Mouse (Mus musculus) retina, adult 2 months (tissue): Measurements from ENCODE around the gene 1810010D01Rik.

Source experiments
- DNase-seq: peaks from one replicate; pipeline ENCODE4 v3.0.0-alpha.2; 2012; ENCODE audit warnings: low read depth, low spot score

The 1810010D01Rik gene

DNA sequence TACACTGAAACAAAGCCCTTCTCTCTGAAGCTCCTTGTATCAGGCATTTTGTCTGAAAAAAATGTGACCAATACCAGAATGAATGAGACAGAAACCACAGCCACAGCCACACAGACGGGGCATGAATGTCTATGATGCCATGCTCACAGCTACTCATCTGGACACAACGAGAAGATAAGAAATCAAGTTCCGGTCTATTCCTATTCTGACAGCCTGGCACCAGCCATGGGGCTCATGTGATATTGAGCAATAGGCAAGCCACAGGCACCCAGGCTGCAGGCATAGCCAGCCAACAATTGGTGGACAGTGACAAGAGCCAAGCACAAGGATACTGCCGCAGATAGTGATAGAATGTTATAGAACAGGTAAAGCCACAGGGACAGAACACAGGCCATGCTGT is 7.6 kb upstream of the 1810010D01Rik start:
- no peak for DNase-seq

DNA sequence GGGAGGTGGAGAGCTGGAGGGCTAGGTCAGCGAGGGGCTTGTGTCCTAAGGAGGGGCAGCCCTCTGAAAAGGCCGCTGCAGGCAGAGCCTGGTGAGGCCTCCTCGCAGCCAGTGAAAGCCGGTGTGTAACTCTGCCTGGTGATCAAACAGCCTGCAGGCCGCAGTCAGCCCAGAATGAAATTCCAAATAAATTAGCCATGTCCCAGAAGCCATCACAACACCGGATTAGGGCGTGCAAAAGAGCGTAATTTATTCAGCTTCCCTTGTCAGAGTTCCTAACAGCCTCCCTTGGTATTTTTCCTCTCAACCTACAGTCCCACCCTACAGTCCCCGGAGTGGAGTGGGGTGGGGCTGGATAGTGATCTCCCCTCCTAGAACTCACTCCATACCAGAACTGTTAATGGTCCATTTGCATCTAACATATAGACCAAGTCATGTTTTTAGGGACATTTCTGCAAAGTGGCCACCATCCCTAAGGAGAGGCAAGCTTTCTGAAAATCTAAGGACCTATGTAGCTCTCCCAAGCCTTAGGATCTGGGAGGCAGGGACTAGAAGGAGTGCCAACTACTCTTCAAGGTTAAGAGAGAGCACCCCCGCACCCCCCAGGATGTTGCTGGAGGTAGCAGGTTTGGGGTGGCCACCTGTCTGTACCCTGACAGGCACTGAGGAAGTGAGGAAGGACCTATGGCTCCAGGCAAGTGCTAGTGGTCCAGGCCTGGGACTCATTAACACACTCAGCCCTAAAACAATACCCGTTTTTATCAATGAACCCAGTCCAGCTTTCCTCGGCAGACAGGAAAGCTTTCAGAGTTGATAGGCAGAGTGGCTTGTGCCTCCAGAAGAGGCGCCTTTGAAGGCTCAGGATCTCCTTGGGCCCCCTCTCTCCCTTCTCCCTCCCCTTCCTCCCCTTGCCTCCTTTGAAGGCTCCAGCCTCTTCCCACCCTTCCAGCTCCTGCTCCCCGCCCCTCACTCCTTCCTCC is 4.1 kb upstream of the 1810010D01Rik start:
- no peak for DNase-seq

DNA sequence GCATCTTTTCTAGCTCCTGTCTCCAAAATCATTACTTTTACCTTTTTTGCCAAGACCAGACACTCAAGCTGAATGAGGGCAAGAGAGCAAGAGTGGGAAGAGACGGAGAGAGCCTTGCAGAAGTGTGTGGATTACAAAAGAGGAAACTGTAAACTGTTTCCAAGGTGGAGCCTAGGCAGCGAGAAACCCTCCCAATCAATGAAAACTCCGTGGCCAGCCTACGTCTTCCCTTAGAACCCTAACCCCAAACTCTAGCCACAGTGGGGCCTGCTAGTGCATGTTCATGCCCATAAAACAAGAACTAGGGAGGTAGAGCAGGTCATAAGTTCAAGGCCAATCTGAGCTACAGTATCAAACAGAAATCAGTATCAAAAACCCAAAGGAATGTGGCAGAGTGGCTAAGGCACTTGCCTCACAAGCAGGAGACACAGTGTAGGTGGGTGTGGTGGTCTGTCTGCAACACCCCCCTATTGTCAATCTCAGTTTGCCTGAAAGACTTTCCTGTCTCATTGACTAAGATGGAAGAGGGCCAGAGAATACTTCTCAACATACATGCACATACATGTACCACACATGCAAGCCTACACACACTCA is 2.7 kb upstream of the 1810010D01Rik start:
- no peak for DNase-seq

DNA sequence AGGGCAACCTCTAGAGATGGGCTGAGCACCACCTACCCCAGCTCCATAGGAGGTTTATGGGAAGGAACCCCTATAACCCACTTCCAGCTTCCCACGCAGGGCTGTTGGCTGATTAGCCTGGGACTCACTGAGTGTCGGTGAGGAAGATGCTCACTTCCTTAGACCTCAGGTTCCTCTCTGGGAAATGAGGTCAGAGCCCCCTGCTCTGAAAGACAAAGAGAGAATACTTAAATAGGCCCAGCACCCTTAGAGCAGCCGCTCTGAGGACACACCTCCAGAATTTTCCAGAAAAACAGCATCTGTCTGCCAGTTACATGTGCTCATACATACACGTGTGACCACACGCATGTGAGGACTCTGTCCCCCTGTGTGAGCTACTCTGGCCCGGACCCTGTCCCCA is 1.1 kb downstream of the 1810010D01Rik start:
- DNase-seq: no peak

DNA sequence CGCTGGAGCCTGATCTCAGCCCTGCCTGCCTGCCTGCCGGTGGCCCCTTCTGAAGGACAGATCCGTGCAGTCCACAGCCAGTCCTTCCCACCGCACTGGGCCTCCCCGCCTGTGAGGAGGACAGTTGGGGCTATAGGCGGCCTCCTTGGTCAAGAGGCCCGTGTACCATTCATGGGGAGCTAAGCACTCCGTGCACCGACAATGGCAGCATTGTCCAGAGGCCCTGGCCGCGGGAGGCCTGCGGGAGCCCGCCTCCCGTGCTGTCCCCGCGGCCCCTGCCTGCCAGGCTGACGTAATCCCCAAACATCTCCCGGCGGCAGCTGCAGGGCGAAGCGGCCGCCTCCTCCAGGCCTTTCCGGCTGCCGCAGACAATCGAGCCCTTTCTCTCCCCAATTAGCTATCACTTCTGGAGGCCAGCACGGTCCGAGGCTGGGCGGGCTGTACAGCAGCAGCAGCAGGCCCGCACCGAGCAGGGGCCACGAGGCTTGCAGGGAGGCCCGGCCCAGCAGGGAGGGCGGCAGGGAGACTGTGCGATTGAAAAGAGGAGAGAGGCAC is 1.8 kb downstream of the 1810010D01Rik start:
- DNase-seq: no peak

GRCm38 (mm10) chr7:145205363-145205902 is 2.5 kb downstream of the 1810010D01Rik start:
- DNase-seq: no peak

- no peak for DNase-seq
These were observed 8.2 kb downstream of the 1810010D01Rik start for GRCm38 (mm10) chr7:145199711-145200110.

- DNase-seq: no peak
These were observed 9.7 kb downstream of the 1810010D01Rik start for GRCm38 (mm10) chr7:145198223-145198714.

- DNase-seq: no peak
These were observed 10.2 kb downstream of the 1810010D01Rik start for GRCm38 (mm10) chr7:145197711-145198110.

DNA sequence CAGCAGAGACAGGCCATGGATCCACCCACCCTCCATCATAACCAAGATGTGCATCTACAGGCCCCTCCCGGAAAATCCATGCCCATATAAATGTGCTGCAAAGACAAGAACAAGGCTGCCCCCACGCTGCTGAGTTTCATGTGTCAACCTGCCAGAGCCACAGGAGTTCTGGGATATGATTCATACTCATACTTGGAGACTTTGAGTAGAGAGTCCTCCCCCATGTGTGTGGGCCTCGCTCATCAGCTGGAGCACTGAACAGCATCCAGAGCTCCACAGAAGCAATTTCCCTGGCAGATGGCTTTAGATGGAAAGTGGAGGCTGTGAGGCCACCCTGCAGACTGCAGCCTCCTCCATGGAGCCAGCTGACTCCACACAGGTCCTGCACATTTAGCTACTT is 10.9 kb downstream of the 1810010D01Rik start:
- DNase-seq: no peak

GRCm38 (mm10) chr7:145196340-145196739 is 11.6 kb downstream of the 1810010D01Rik start:
- DNase-seq: no peak

GRCm38 (mm10) chr7:145195186-145195927 is 12.6 kb downstream of the 1810010D01Rik start:
- no peak for DNase-seq

GRCm38 (mm10) chr7:145194455-145195161 is 13.3 kb downstream of the 1810010D01Rik start:
- no peak for DNase-seq

- DNase-seq: no peak
These were observed 15.1 kb downstream of the 1810010D01Rik start for GRCm38 (mm10) chr7:145192836-145193235.

GRCm38 (mm10) chr7:145190520-145190919 is 17.4 kb downstream of the 1810010D01Rik start:
- no peak for DNase-seq

DNA sequence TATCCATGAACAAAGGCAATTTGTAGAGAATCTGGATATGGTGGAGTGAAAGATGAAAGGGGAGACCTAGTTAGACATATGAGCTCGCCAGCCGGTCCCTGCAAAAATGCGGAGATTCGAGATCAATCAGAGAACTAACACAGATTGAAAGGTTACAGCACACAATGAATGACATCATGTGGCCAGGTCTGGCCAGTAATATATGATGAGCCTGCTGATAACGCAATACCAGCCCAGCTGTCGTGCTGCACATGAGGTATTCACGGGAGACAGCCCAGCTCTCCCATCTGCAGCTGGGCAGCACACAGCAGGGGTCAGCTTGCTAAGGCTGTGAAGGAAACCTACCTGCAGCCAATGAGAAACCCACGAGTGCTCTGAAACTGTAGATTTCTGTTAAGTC is 18.6 kb downstream of the 1810010D01Rik start:
- DNase-seq: no peak

- no peak for DNase-seq
These were observed 20.1 kb downstream of the 1810010D01Rik start for GRCm38 (mm10) chr7:145187802-145188201.

GRCm38 (mm10) chr7:145182388-145182787 is 25.5 kb downstream of the 1810010D01Rik start:
- no peak for DNase-seq

DNA sequence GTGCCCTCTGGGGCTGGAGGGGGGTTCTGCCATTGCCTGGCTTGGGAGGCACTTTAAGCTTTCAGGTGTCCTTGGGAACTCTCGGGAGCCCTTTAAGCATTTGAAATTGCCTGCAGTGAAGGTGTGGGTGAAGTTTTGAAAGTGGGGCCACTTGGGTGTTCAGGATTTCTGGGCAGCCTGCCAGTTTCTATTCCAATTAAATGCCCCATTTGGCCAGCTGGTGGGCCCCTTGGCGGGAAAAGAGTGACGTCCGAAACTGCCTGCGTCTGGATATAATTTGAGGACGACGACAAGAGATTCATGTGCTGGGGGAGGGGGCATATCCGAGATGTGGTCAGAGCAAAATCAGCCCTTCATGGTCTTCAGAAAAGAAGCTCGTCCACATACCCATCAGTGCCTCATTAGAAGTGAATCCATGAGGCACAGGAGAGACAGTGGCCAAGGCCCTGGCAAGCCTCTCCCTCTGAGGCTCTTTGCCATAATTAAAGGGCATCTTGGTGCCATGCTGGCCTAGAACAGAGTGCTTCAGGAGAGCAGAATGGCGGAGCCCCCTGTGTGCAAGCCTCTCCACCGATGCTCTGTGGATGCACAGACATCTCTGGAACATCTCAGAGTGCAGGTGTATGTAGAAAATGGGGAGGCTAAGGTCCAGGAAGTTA is 26.4 kb downstream of the 1810010D01Rik start:
- DNase-seq: no peak

DNA sequence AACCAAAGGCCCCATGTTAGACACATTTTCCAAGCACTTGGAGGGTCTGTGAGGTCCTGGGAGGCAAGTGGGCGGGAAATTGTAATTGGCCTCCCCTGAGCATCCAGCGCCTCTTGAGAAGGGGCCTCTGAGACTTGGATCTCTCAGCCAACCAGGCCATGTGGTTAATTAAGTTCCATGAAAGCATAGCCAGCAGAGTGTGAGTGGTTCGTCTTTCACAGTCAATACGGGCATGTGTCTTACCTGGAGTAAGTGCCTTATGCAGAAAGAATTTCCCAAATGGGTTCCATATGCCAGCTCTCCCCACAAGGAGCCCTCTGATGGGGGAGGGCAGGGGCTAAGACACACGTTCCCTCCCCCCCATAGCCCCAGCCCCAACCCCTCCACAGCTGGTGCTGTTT is 28.2 kb downstream of the 1810010D01Rik start:
- DNase-seq: no peak
